Mouse (Mus musculus) adipocyte (in vitro differentiated cells): ENCODE measurements around the gene Dyx1c1.

ENCODE experiments used
- DNase-seq: peaks from one replicate; pipeline ENCODE4 v3.0.0-alpha.2; 2016; ENCODE audit warnings: low spot score

Dyx1c1 gene

GRCm38 (mm10) chr9:72958521-72959450 lies at the start of gene Dyx1c1, which contains the start of gene Gm44503:
Dyx1c1 (plus strand) TSS chr9:72958785.
Gm44503 (plus strand) TSS chr9:72958852.
- DNase-seq: no peak

- no peak for DNase-seq
Measured at GRCm38 (mm10) chr9:72911381-72911780, 47.2 kb upstream of the Dyx1c1 start.

GRCm38 (mm10) chr9:72913551-72913950 lies 45.0 kb upstream of the Dyx1c1 start:
- peak; percentile 47 for DNase-seq

GRCm38 (mm10) chr9:72915728-72916127 lies 42.9 kb upstream of the Dyx1c1 start:
- DNase-seq: no peak

GRCm38 (mm10) chr9:72923068-72923467 lies 35.5 kb upstream of the Dyx1c1 start:
- DNase-seq: no peak

GRCm38 (mm10) chr9:72925021-72925934 lies 33.3 kb upstream of the Dyx1c1 start, which contains the start of gene Pygo1:
Pygo1 (plus strand) TSS chr9:72925645.
- no peak for DNase-seq

GRCm38 (mm10) chr9:72925935-72926258 lies 32.7 kb upstream of the Dyx1c1 start:
- no peak for DNase-seq

- DNase-seq: no peak
Measured at GRCm38 (mm10) chr9:72931166-72931790, 27.3 kb upstream of the Dyx1c1 start.

GRCm38 (mm10) chr9:72935309-72935708 lies 23.3 kb upstream of the Dyx1c1 start:
- no peak for DNase-seq

GRCm38 (mm10) chr9:72936301-72936700 lies 22.3 kb upstream of the Dyx1c1 start:
- peak; percentile 37 for DNase-seq

- no peak for DNase-seq
Measured at GRCm38 (mm10) chr9:72943424-72943823, 15.2 kb upstream of the Dyx1c1 start.

GRCm38 (mm10) chr9:72944286-72944685 lies 14.3 kb upstream of the Dyx1c1 start:
- no peak for DNase-seq

- DNase-seq: no peak
Measured at GRCm38 (mm10) chr9:72947010-72947409, 11.6 kb upstream of the Dyx1c1 start.

GRCm38 (mm10) chr9:72949572-72949971 lies 9.0 kb upstream of the Dyx1c1 start:
- DNase-seq: no peak

- peak; percentile 12 for DNase-seq
Measured at GRCm38 (mm10) chr9:72954746-72955145, 3.8 kb upstream of the Dyx1c1 start.

GRCm38 (mm10) chr9:72955546-72955945 lies 3.0 kb upstream of the Dyx1c1 start:
- peak; percentile 23 for DNase-seq

GRCm38 (mm10) chr9:72961346-72961745 lies 2.8 kb downstream of the Dyx1c1 start:
- DNase-seq: no peak

GRCm38 (mm10) chr9:72961959-72962358 lies 3.4 kb downstream of the Dyx1c1 start:
- DNase-seq: no peak

- peak; percentile 47 for DNase-seq
Measured at GRCm38 (mm10) chr9:72968349-72969061, 9.9 kb downstream of the Dyx1c1 start.

GRCm38 (mm10) chr9:72969874-72970273 lies 11.3 kb downstream of the Dyx1c1 start:
- DNase-seq: no peak

- no peak for DNase-seq
Measured at GRCm38 (mm10) chr9:72972435-72972834, 13.8 kb downstream of the Dyx1c1 start.
